Mouse (Mus musculus) testis, adult 10 weeks (tissue): ENCODE data around the gene Kitl. TPM values are rescaled to one million over a fixed set of nuclear protein-coding genes. Genes with fewer than 3 reads are reported as not detected.

Experiments used
- polyA plus RNA-seq: library from polyadenylated mRNA; stranded (reverse); fragments of 350-450 nt; fragmentation: Illumina TruSeq; extraction: RNeasy Lipid Tissue Mini Kit (QIAGEN cat#74804); gene quantifications from one replicate; pipeline ENCODE4 v1.2.3, GENCODE M21; 2014; ENCODE audit warnings: low read depth, low replicate concordance

Gene Kitl
- polyA plus RNA-seq, result 34.4 TPM

GRCm38 (mm10) chr10:100015370-100016325, at the start of gene Kitl:
Gene Kitl, plus strand, starts transcription at chr10:100015630.

